Mouse (Mus musculus) urinary bladder, adult 2 months (tissue): ENCODE results near the gene Bpifb2. TPM values are rescaled to one million over a fixed set of nuclear protein-coding genes. Genes with fewer than 3 reads are reported as not detected.
"Not testable (repeated sequence)": the region's sequence is repeated elsewhere in the genome, so short reads cannot be mapped to it uniquely, and the experiment has no call there.

Experiments used
- DNase-seq: peaks from one replicate; pipeline ENCODE4 v3.0.0; 2022; ENCODE audit warnings: low spot score
- polyA plus RNA-seq: library from polyadenylated mRNA; depleted of rRNA; stranded (reverse); fragments of >200 nt; gene quantifications from 2 replicates; pipeline ENCODE4 v1.2.3, GENCODE M21; 2012; rRNA removed

Bpifb2 gene
- not detected in 2 replicates for polyA plus RNA-seq

- no peak for DNase-seq
These were observed at the start of gene Bpifb2 for GRCm38 (mm10) chr2:153874745-153875144. TSS of gene Bpifb2 (plus strand) at chr2:153875045.

DNA sequence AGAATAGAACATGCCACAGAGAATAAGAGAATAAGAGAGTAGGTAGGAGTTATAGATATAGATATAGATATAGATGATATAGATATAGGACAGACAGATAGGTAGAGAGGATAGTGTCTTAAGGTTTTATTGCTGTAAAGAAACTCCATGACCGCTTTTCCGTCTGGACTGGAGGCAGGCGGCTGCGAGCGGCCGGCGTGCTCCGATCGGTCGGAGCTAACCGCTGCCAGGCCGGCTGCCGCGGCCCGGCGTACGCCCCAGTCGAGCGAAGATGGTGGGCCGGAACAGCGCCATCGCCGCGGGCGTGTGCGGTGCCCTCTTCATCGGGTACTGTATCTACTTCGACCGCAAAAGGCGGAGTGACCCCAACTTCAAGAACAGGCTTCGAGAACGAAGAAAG lies 48.9 kb upstream of the Bpifb2 start:
- not testable (repeated sequence) for DNase-seq

- DNase-seq: no peak
These were observed 47.5 kb upstream of the Bpifb2 start for GRCm38 (mm10) chr2:153827171-153827830.

GRCm38 (mm10) chr2:153828704-153829103 lies 46.1 kb upstream of the Bpifb2 start:
- no peak for DNase-seq

DNA sequence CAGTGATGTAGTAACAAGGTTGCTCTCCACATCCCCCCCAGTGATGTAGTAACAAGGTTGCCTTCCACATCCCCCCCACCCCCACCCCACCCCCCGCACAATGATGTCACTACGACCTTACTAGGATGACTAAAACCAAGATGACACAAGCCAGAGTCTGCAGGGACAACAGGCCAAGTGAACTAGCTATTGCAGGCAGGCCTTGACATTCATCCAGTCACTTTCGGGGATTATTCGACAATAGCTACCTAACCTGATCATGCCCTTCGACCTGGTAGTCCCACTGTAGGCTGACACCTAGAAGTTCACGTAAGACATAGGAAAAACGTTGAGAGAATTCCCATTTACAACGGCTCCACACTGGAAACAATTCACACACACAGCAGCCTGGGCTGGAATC lies 41.6 kb upstream of the Bpifb2 start:
- DNase-seq: no peak

GRCm38 (mm10) chr2:153842854-153843253 lies 32.0 kb upstream of the Bpifb2 start:
- DNase-seq: no peak

DNA sequence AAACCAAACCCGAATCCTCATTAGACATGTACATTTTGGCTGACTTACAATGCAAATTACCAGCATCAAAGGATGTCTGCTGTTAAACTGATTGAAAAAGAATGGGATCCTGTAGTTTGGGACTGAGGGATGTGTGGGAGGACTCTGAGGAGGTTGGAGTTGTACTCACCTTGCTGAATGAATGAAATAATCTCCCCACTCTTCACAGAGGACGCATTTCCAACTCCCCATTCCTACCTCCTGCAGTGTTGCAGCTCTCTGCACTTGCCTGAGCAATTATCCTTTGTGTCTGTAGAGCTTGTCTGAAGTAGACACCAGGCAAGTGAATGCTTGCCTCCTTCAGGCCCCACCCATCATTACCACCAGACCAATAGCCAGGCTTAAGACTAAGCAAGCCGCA lies 26.5 kb upstream of the Bpifb2 start:
- DNase-seq: no peak

DNA sequence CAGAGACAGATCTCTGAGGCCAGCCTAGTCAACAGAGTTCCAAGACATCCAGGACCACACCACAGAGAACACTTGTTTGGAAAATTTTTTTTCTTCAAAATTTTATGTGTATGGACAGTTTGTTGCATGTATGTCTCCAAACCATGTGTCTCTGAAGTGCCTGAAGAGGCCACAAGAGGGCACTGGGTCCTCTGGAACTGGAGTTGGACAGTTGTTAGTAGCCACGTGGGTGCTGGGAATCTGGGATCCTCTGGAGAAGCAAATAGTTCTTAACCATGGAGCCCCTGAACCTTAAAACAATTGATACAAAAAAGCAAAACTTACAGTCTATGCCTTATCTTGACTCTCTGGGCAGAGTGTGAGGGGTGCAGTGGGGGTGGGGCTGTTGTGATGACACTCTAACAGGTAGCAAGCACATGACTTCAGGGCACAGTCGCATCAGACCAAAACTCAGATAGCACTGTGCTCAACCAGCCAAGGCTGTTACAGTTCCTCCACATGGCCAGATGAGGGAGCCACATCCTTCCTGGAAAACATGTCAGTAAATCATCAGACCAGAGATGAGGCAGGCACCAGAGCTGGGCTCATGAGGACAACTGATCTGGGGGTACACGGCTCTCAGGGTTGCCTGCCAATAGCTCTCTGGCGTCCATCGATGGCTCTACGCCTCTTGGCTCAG lies 24.4 kb upstream of the Bpifb2 start:
- no peak for DNase-seq

- no peak for DNase-seq
These were observed 23.9 kb upstream of the Bpifb2 start for GRCm38 (mm10) chr2:153851030-153851360.

- no peak for DNase-seq
These were observed 21.3 kb upstream of the Bpifb2 start for GRCm38 (mm10) chr2:153853544-153853943.

DNA sequence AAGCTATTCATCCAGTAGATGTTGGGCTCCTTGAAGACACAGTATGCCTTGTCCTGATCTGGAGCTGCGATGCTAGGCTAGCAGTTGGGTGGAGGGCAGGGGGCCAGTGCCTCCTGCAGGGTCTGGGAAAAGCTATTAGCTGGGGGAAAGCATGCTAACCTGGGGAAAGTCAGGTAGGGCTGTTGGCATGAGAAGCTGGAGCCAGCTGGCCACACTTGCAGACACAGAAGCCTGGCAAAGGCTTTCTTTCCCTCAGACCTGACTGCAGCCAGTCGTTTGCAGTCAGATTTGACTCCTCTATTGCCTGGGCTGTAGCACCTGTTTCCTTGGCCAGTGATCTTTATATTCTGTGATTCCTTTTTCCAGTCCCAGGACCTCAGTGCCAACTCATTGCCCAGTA lies 15.3 kb upstream of the Bpifb2 start:
- no peak for DNase-seq

GRCm38 (mm10) chr2:153860315-153860714 lies 14.5 kb upstream of the Bpifb2 start:
- DNase-seq: no peak

- DNase-seq: no peak
These were observed 14.1 kb upstream of the Bpifb2 start for GRCm38 (mm10) chr2:153860715-153861114.

GRCm38 (mm10) chr2:153861960-153862359 lies 12.9 kb upstream of the Bpifb2 start:
- DNase-seq: no peak

DNA sequence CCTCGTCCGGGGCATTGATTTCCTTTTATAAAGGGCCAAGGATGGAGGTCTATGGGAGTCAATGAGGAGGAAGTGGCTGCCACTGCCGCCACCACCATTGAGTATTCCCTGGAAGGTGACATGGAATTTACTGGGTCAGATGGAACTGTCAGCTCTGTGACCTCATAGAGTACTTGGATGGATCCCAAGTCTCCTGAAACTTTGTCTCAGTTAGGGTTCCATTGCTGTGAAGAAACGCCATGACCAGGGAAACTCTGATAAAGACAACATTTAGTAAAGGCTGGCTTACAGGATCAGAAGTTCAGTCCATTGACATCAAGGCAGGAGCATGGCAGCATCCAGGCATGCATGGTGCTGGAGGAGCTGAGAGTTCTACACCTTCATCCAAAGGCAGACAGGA lies 3.9 kb upstream of the Bpifb2 start, which contains the start of gene Sun5:
Gene Sun5 (minus strand): TSS at position 101 of the 400 bp plus-strand sequence.
- no peak for DNase-seq

- no peak for DNase-seq
These were observed 24.3 kb downstream of the Bpifb2 start for GRCm38 (mm10) chr2:153899111-153899510.

DNA sequence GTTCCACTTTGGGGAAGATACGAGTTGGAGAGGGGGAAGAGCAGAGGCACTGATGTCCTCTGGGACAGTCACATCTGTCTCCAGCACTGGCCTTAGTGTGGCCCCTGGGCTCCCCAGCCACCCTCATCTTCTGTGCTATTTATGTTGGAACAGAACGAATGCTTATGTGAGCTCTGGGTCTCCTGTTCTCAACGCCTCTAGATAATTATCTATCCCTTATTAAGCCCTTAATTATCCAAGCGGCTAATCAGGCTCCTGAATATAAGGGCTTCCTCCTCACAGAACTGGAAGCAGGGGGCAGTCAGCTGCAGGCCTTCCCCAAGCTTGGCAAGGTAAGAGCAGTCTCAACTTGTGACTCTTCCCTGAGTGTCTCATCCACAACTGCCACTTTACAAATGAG lies 25.2 kb downstream of the Bpifb2 start, which contains the start of gene Bpifb6:
Gene Bpifb6 (plus strand): TSS at position 301 of the 400 bp plus-strand sequence.
- DNase-seq: no peak

GRCm38 (mm10) chr2:153902726-153903125 lies 27.9 kb downstream of the Bpifb2 start:
- no peak for DNase-seq

GRCm38 (mm10) chr2:153906626-153907025 lies 31.8 kb downstream of the Bpifb2 start:
- no peak for DNase-seq

DNA sequence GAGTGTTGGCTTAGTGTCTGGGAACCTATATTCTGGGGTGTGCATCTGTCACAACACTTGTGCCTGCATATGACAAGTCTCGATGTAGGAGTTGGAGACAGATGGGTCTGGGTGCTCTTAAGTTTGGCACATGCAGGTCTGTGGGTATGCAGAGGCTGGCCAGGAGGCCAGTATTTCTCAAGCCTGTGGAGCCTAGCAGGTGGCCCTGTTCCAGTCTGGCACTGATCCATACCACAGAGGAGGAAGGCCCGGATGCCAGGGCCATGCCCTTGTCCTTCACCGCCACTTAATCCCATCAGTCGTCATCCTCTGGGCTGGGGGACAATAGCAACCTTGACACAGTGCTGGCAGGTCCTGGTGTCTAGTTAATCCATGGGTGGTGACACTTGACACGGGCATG lies 39.3 kb downstream of the Bpifb2 start:
- no peak for DNase-seq

DNA sequence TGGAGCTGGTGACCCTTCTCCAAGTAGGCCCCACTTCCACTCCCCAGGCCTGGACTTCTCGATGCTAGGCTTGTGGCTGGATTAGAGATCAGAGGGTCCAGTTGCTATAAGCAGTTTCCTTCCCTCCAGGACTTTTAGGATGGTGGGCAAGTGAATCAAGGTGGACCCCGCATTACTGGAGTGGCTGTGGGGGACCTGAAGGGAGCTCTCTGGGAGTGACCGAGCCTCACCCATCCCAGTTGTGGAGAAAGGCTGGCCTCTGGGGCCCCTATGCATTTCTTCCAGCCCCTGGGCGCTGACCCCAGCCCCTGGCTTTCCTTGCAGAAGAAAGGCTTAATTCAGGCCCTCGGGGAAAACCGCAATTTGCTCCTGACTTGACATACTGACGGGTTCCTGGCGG lies 43.1 kb downstream of the Bpifb2 start, which contains the start of gene Bpifb3:
Gene Bpifb3 (plus strand): TSS at position 301 of the 400 bp plus-strand sequence.
- DNase-seq: no peak

- no peak for DNase-seq
These were observed 46.4 kb downstream of the Bpifb2 start for GRCm38 (mm10) chr2:153921246-153921645.

- DNase-seq: no peak
These were observed 55.1 kb downstream of the Bpifb2 start for GRCm38 (mm10) chr2:153929871-153930413.
